Mouse (Mus musculus) lung, embryonic 16.5 days (tissue): ENCODE results near the gene Ccdc106. TPM values are rescaled to one million over a fixed set of nuclear protein-coding genes. Genes with fewer than 3 reads are reported as not detected.
A peak's percentile ranks its signal among the peaks of the same experiment; 100 is the strongest.
"Not testable (repeated sequence)": the region's sequence is repeated elsewhere in the genome, so short reads cannot be mapped to it uniquely, and the experiment has no call there.

ENCODE experiments used
- ATAC-seq: fragments of 200-750 bp; cut with Nextera tagmentation; 2 replicates; pipeline ENCODE4 v1.8.0; 2017; ENCODE audit warnings: low read depth, mild to moderate bottlenecking, moderate library complexity
- H3K27ac ChIP-seq: fragments of 300-500 bp; sonication (generic); 2 replicates; pipeline ENCODE4 v1.5.1; 2014; ENCODE audit warnings: mild to moderate bottlenecking, control low read depth, low read length
- H3K27me3 ChIP-seq: fragments of 300-500 bp; sonication (generic); 2 replicates; pipeline ENCODE4 v1.6.1; 2014; ENCODE audit warnings: low read depth, low read length, mixed read lengths; ENCODE audit not compliant: control insufficient read depth, insufficient read depth
- H3K36me3 ChIP-seq: fragments of 300-500 bp; sonication (generic); 2 replicates; pipeline ENCODE4 v1.6.1; 2014; ENCODE audit warnings: low read length; ENCODE audit not compliant: control insufficient read depth, insufficient read depth
- H3K4me1 ChIP-seq: fragments of 300-500 bp; sonication (generic); replicated peaks from 2 replicates; pipeline ENCODE4 v1.6.1; 2014; ENCODE audit warnings: low read length, mixed read lengths; ENCODE audit not compliant: control insufficient read depth, insufficient read depth
- H3K4me2 ChIP-seq: fragments of 300-500 bp; sonication (generic); 2 replicates; pipeline ENCODE4 v1.6.1; 2014; ENCODE audit warnings: low read depth, low read length, control low read depth
- H3K4me3 ChIP-seq: fragments of 300-500 bp; sonication (generic); 2 replicates; pipeline ENCODE4 v1.5.1; 2014; ENCODE audit warnings: mild to moderate bottlenecking, low read length, control low read depth
- H3K9ac ChIP-seq: fragments of 300-500 bp; sonication (generic); 2 replicates; pipeline ENCODE4 v1.6.1; 2014; ENCODE audit warnings: low read length, control low read depth
- H3K9me3 ChIP-seq: fragments of 300-500 bp; sonication (generic); 2 replicates; pipeline ENCODE4 v1.6.1; 2016; ENCODE audit warnings: low read length; ENCODE audit not compliant: control insufficient read depth
- WGBS: fragments of 180-500 bp; shearing (Covaris S2); extraction: QIAGEN DNeasy Blood & Tissue Kit; methylation state at CpG from one replicate; pipeline ENCODE4 v1.1.7; 2014; 5-methylcytosine and 5-hydroxymethylcytosine counted together
- polyA plus RNA-seq: library from polyadenylated mRNA; unstranded; fragments of >200 nt; fragmentation: Nextera tagmentation; extraction: Ambion mirVana; gene quantifications from 2 replicates; pipeline ENCODE4 v1.2.1, GENCODE M21; 2015

Gene Ccdc106
- polyA plus RNA-seq, 1 experiment from 2014 or later, result 5.5 TPM

DNA sequence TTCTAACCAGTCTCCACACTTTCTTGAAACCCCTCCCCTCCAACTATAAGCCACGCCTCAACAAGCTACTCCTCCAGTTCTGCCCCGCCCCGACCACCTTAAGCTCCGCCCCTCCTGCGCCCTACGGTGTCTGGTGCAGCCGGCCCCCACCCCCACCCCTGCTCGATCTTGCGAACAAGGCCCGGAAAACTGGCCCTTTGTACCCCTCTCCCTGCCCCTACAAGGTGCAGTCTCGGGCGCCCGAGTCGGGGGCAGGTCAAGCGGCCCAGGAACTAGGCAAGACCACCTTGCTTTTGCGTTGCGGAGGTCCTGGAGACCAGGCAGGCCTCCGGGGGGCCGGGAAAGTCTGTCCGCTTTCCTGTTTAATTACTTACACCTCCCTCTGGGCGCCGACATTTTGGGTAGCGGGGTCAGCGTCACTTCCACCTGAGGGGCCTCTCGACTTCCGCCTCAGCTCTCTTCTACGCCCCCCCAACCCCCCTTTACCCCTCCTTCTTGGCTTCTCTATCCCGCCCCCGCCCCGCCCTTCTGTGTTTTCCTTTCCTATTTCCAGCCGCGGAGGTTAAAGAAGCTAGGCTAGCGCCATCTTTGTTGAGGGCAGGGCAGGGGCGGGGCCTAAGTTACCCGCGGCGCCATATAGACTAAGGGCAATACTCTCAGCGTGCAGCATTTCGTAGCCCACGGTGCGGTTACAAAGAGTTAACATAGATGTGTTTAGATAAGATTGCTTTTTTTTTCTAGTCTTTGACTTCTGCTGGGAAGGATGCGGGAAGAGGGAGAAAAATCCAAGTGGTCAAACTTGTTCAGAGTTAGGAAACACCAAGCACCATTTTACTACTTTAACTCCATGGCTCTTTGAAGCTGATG is 5.9 kb upstream of the Ccdc106 start, which contains the start of the genes Zfp524 and Fiz1:
Zfp524 (plus strand) TSS at position 165 of the 867 bp plus-strand sequence.
Fiz1 (minus strand) TSS at position 447 of the 867 bp plus-strand sequence.
- under 1% methylated on average over 42 of the region's 42 CpGs for WGBS
- Histone ChIP-seq H3K9ac (peak within 1 kb of the TSS; percentile 89), H3K9me3 (no peaks in the 10 kb centered on the region), H3K4me1 (peaks cover 18% of the 10 kb centered on the region), H3K27ac (peak within 1 kb of the TSS; percentile 99), H3K4me2 (peak within 1 kb of the TSS; percentile 76), H3K36me3 (peaks cover 34% of the 10 kb centered on the region), H3K27me3 (no peaks in the 10 kb centered on the region), H3K4me3 (peak within 1 kb of the TSS; percentile 83)
- peak; percentile 83 for ATAC-seq

DNA sequence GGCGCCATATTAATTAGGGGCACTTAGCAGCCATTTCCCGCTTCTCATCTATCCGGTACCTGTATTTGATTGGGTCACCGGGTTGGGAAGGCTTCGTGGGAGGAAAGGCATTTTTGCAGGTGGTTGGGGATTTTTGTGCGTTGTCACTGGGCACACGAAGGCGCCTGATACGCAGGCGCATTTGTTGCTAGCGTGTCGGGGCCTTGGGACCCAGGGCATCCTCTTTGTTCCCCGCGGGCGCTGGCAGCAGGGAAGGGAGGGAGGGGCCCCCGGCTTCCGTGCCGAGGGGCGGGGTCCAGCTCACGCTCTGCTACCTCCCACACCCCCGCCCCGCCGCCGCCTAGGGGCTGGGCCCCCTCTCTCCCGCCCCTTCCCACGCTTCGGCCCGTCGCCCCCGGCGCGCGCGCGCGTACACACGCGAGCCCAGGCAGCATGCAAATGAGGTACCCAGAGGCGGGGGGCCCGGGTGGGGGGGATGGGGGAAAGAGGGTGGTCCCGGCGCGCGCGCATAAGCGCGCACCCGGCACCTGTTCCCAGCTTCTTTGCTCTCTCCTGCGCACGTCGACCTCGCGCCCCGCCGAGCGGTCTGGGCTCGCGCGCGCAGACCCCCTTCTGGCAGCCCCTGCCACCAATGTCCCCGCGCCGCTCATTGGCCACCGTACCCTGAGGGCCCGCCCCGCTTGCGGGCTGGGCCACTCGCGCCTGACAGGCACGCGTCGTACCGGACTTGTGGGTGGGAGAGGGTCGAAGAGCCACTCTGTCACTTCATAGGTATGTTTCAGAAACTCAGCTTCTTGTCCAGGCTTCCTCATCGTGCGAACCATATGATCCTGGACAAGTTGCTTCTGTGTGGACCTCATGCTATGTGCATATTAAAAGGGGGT is 5.0 kb upstream of the Ccdc106 start, which contains the start of gene Gm44973:
Gm44973 (plus strand) TSS at position 379 of the 884 bp plus-strand sequence.
- Histone ChIP-seq H3K9ac (peak within 1 kb of the TSS; percentile 89), H3K36me3 (peaks cover 28% of the 10 kb centered on the region), H3K4me3 (peak within 1 kb of the TSS; percentile 83), H3K9me3 (no peaks in the 10 kb centered on the region), H3K27ac (peak within 1 kb of the TSS; percentile 99), H3K4me1 (peaks cover 19% of the 10 kb centered on the region), H3K27me3 (no peaks in the 10 kb centered on the region), H3K4me2 (peak within 1 kb of the TSS; percentile 76)
- under 1% methylated on average over 59 of the region's 76 CpGs for WGBS
- peak; percentile 82 for ATAC-seq

DNA sequence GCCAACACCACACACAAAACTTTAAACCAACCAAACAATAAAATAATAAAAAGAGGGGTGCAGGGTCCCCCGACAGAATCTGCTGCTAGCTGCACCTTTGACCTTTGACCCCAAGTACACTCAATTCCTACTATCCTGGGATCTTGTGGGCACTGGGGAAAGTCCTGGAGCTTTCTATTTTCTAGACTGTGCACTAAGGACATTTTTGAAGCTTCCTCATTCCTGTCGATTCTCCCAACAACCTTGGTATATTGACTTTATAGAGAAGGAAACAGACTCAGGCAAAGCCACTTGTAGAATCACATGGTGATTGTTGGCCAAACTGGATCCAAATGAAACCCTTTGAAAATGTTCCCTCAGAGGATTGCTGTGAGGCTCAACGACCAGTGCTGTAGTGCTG is 4.3 kb upstream of the Ccdc106 start:
- Histone ChIP-seq H3K27me3 (no peaks in the 10 kb centered on the region), H3K4me3 (peak overlapping the region; percentile 83), H3K9ac (peak overlapping the region; percentile 81), H3K27ac (peak overlapping the region; percentile 99), H3K36me3 (peaks cover 23% of the 10 kb centered on the region), H3K4me2 (peak overlapping the region; percentile 76), H3K4me1 (peaks cover 19% of the 10 kb centered on the region), H3K9me3 (no peaks in the 10 kb centered on the region)
- 44% methylated on average over 3 of the region's 3 CpGs for WGBS
- ATAC-seq, result no peak

DNA sequence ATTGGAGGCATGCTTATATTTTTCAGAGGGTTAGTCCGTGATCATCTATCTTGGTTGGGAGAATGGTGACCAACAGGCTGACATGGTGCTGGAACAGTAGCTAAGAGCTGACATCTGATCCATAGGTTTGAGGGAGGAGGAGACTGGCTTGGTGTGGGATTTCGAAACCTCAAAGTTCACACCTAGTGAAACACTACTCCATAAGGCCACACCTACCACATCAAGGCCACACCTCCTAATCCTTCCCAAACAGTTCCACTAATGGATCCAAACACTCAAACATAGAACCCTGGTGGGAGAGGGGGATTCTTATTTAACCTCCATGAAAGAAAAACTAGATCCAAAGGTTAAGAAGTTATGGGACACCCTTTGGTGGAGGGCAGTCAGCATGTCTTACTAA is 3.4 kb upstream of the Ccdc106 start:
- Histone ChIP-seq H3K4me1 (peaks cover 19% of the 10 kb centered on the region), H3K27ac (no peak overlapping the region), H3K36me3 (peaks cover 14% of the 10 kb centered on the region), H3K4me3 (no peak overlapping the region), H3K9ac (no peak overlapping the region), H3K4me2 (no peak overlapping the region), H3K9me3 (no peaks in the 10 kb centered on the region), H3K27me3 (no peaks in the 10 kb centered on the region)
- ATAC-seq, result no peak
- whole genome bisulfite sequencing, result 95% methylated on average over 2 of the region's 2 CpGs

DNA sequence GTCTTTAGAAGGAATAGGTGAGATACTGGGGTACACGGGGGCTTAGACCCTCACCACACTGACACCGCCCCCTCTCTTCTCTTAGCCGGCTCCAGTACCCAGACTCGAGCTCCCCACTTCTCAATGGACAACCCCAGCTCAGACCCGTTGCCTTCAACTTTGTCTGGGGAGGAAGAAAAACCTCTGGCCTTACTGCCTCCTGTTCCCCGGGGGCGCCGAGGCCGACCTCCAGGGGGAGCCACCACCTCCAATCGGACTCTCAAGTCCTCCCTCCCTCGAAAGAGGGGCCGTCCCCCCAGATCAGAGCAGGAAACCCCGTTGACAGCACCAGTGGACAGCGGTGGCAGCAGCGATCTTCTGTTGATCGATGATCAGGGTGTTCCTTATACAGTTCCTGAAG is 3.0 kb upstream of the Ccdc106 start:
- no peak overlapping the region for H3K4me3 ChIP-seq
- H3K4me2 ChIP-seq, result no peak overlapping the region
- no peak overlapping the region for H3K27ac ChIP-seq
- H3K36me3 ChIP-seq, result peaks cover 12% of the 10 kb centered on the region
- no peak for ATAC-seq
- H3K4me1 ChIP-seq, result peaks cover 19% of the 10 kb centered on the region
- no peaks in the 10 kb centered on the region for H3K27me3 ChIP-seq
- H3K9ac ChIP-seq, result no peak overlapping the region
- no peaks in the 10 kb centered on the region for H3K9me3 ChIP-seq
- 89% methylated on average over 16 of the region's 16 CpGs for WGBS

DNA sequence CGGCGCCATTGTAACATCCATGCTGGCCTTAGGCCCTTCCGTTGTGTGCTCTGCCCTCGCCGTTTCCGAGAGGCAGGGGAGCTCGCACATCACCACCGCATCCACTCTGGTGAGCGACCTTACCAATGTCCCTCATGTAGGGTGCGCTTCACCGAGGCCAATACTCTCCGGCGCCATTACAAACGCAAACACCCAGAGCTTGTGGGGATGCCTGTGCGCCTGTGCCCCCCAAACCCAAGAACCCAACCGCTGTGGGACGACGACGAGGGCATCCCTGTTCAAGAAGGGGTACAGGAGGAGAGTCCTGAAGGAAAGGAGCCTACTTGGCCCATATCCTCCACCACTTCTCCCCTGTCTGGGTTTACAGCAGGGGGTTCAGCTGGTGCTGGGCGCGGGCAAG is 2.4 kb upstream of the Ccdc106 start:
- Histone ChIP-seq H3K9ac (no peak overlapping the region), H3K4me3 (no peak overlapping the region), H3K9me3 (no peaks in the 10 kb centered on the region), H3K4me2 (no peak overlapping the region), H3K27me3 (no peaks in the 10 kb centered on the region), H3K36me3 (peaks cover 11% of the 10 kb centered on the region; the same call in 1 of the 2 replicates), H3K4me1 (peaks cover 18% of the 10 kb centered on the region), H3K27ac (no peak overlapping the region)
- ATAC-seq, result no peak
- 96% methylated on average over 21 of the region's 21 CpGs for WGBS

DNA sequence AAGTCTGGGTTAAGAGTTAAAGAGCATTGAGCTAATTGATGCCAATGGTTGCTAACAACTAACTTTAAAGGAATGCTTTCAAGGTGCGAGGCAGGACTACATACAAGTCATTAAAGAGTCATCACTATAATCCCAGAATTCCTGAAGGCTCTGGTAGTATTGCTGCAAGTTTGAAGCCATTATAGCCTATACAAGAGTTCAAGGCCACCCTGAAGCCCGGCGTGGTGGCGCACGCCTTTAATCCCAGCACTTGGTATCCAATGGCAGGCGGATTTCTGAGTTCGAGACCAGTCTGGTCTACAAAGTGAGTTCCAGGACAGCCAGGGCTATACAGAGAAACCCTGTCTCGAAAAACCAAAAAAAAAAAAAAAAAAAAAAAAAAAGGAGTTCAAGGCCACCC is 777 bp upstream of the Ccdc106 start:
- WGBS, result 23% methylated on average over 8 of the region's 8 CpGs
- peak overlapping the region; percentile 97 for H3K27ac ChIP-seq
- peak overlapping the region; percentile 96 for H3K9ac ChIP-seq
- peak overlapping the region; percentile 76 for H3K4me3 ChIP-seq
- H3K9me3 ChIP-seq, ATAC-seq, H3K27me3 ChIP-seq: not testable (repeated sequence)
- peak overlapping the region; percentile 53 for H3K4me2 ChIP-seq
- peaks cover 20% of the 10 kb centered on the region for H3K36me3 ChIP-seq
- peaks cover 12% of the 10 kb centered on the region for H3K4me1 ChIP-seq

DNA sequence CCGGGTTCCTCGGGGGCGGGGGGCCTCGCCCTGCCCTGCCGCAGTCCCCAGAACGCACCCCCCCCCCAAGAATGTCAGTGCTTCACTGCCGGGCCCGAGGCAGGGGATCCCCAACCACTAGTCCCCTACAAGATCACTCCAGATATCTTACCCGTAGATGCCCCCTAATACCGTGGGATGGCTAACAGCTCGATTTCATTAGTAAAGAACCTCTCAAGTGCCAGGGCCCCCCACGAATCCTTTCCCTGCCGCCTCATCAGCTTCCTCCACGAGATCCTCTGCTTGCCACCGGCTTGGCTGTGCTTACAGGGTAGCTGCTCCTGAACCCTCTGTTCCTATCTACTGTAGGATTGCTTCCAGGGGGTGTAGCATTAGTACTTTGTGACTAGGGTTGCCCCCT is 332 bp downstream of the Ccdc106 start:
- Histone ChIP-seq H3K36me3 (peaks cover 20% of the 10 kb centered on the region), H3K4me1 (peaks cover 12% of the 10 kb centered on the region), H3K9me3 (no peaks in the 10 kb centered on the region), H3K4me2 (peak overlapping the region; percentile 57), H3K27ac (peak overlapping the region; percentile 97), H3K27me3 (no peaks in the 10 kb centered on the region), H3K4me3 (peak overlapping the region; percentile 76), H3K9ac (peak overlapping the region; percentile 96)
- ATAC-seq, result peak; percentile 1; the same call in 1 of the 2 replicates
- WGBS, result 0% methylated on average over 13 of the region's 15 CpGs

DNA sequence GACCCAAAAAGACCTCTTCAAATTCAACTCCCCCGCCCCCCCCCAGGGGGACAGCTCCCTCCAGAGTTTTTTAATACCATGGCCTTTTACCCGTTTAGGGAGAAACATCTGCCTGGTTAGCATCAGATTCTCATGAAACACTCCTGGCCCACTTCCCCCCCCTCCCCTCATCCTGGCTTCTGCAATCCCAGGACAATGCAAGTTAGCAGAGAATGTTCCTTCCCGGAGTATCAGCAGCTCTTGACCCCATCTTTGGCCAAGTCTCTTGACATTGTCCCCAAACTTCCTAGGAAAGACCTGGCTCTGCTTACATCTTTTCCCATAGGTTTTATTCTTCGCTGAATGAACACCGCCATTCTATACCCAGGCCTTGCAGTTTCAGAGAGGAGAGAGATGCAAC is 844 bp downstream of the Ccdc106 start:
- Histone ChIP-seq H3K4me2 (peak overlapping the region; percentile 57), H3K9me3 (no peaks in the 10 kb centered on the region), H3K4me1 (peaks cover 9% of the 10 kb centered on the region)

More for the DNA sequence above, 844 bp downstream of the Ccdc106 start:
- Histone ChIP-seq H3K9ac (peak overlapping the region; percentile 96), H3K27me3 (no peaks in the 10 kb centered on the region), H3K4me3 (peak overlapping the region; percentile 76), H3K27ac (peak overlapping the region; percentile 97), H3K36me3 (peaks cover 20% of the 10 kb centered on the region)
- no peak for ATAC-seq
- 41% methylated on average over 5 of the region's 5 CpGs for WGBS
